Mouse (Mus musculus) liver, adult 2 months (tissue): ENCODE measurements around the gene Cacna2d3.

Experiments used
- CTCF ChIP-seq: fragments of 200-500 bp; IDR thresholded peaks from 2 replicates; pipeline ENCODE4 v1.5.1; 2011; ENCODE audit warnings: low read depth, low read length, control low read depth
- POLR2A ChIP-seq: fragments of 200-500 bp; IDR thresholded peaks from 2 replicates; pipeline ENCODE4 v1.6.1; 2011; ENCODE audit warnings: low read length, control low read depth; ENCODE audit not compliant: insufficient read depth; ENCODE audit errors: extremely low read depth

GRCm38 (mm10) chr14:29025335-29025734, 696.3 kb downstream of the Cacna2d3 start:
- no peak for TF ChIP-seq CTCF
- no peak for TF ChIP-seq POLR2A
